In genomic region chr7:93080731-93081430, GRCm38 (mm10) we compare ENCODE assay signal across 8 mouse cellular contexts. TPM values are rescaled to one million over a fixed set of nuclear protein-coding genes. Genes with fewer than 3 reads are reported as not detected.
DNase-seq lines count a peak whose midpoint lies in the region; ATAC-seq lines count a peak whose summit lies in the region.

No protein-coding gene starts in this region.

- H3K27ac ChIP-seq in embryonic facial prominence, embryonic 10.5 days (replicated peaks): peak overlapping the region; percentile 88
- peak overlapping the region; percentile 86 for H3K27ac ChIP-seq in hindbrain, embryonic 13.5 days
- H3K27ac ChIP-seq in midbrain, embryonic 13.5 days: peak overlapping the region; percentile 90

- H3K9me3 ChIP-seq in embryonic facial prominence, embryonic 10.5 days: no peaks in the 10 kb centered on the region
- no peaks in the 10 kb centered on the region for H3K9me3 ChIP-seq in hindbrain, embryonic 13.5 days
- no peaks in the 10 kb centered on the region for H3K9me3 ChIP-seq in midbrain, embryonic 13.5 days

- peaks cover 44% of the 10 kb centered on the region for H3K4me1 ChIP-seq in embryonic facial prominence, embryonic 10.5 days
- H3K4me1 ChIP-seq in hindbrain, embryonic 13.5 days (replicated peaks): peaks cover 36% of the 10 kb centered on the region
- H3K4me1 ChIP-seq in midbrain, embryonic 13.5 days (replicated peaks): peaks cover 59% of the 10 kb centered on the region

- peaks cover 36% of the 10 kb centered on the region for H3K27me3 ChIP-seq in embryonic facial prominence, embryonic 10.5 days (replicated peaks; ENCODE audit: low read depth, poor library complexity, severe bottlenecking)
- 0 out of 2 replicates have a peak, but pooled peaks cover 5% of the 10 kb centered on the region for H3K27me3 ChIP-seq in hindbrain, embryonic 13.5 days
- no peaks in the 10 kb centered on the region for H3K27me3 ChIP-seq in midbrain, embryonic 13.5 days

- peak overlapping the region; percentile 79 for H3K4me2 ChIP-seq in hindbrain, embryonic 13.5 days
- H3K4me2 ChIP-seq in midbrain, embryonic 13.5 days (replicated peaks): peak overlapping the region; percentile 87

- ATAC-seq in hindbrain, embryonic 13.5 days (ENCODE audit: low FRiP score): peak; percentile 47
- ATAC-seq in midbrain, embryonic 13.5 days: peak; percentile 31

- WGBS in embryonic facial prominence, embryonic 10.5 days: under 1% methylated on average over 45 of the region's 45 CpGs
- WGBS in hindbrain, embryonic 13.5 days: under 1% methylated on average over 45 of the region's 45 CpGs
- WGBS in midbrain, embryonic 13.5 days: under 1% methylated on average over 45 of the region's 45 CpGs

- H3K36me3 ChIP-seq in embryonic facial prominence, embryonic 10.5 days (replicated peaks): no peaks in the 10 kb centered on the region
- H3K36me3 ChIP-seq in hindbrain, embryonic 13.5 days: no peaks in the 10 kb centered on the region
- no peaks in the 10 kb centered on the region for H3K36me3 ChIP-seq in midbrain, embryonic 13.5 days

- H3K4me3 ChIP-seq in embryonic facial prominence, embryonic 10.5 days: peak overlapping the region; percentile 64
- peak overlapping the region; percentile 91 for H3K4me3 ChIP-seq in hindbrain, embryonic 13.5 days
- peak overlapping the region; percentile 82 for H3K4me3 ChIP-seq in midbrain, embryonic 13.5 days (replicated peaks)

- DNase-seq in cerebellum, adult 11-12 months: peak; percentile 41
- DNase-seq in cerebellum, adult 11 months: no peak
- DNase-seq in 3134 (ENCODE audit: extremely low read depth, insufficient read length, low spot score): peak; percentile 10
- peak; percentile 55 for DNase-seq in embryonic facial prominence, embryonic 10.5 days (ENCODE audit: low spot score)
- no peak for DNase-seq in layer of hippocampus, adult 8-10 months (ENCODE audit: low spot score in 2 of 2)
- DNase-seq in left cerebral cortex, adult 9 months (ENCODE audit: low spot score in 2 of 2): no peak

- H3K9ac ChIP-seq in hindbrain, embryonic 13.5 days: peak overlapping the region; percentile 95
- H3K9ac ChIP-seq in midbrain, embryonic 13.5 days (replicated peaks): peak overlapping the region; percentile 86

RNA-seq across cellular contexts. Expression of gene Fam181b, which starts 1.2 kb away (rescaled TPM):
- 7.2 and 11.4 TPM in 2 replicates for polyA plus RNA-seq in embryonic facial prominence, embryonic 10.5 days (2016; fragmentation: Nextera tagmentation; extraction: Ambion mirVana)
- polyA plus RNA-seq in hindbrain, embryonic 13.5 days (2015; fragmentation: Nextera tagmentation; extraction: Ambion mirVana): 36.3 and 42.4 TPM in 2 replicates
- polyA plus RNA-seq in midbrain, embryonic 13.5 days (2015; fragmentation: Nextera tagmentation; extraction: Ambion mirVana): 27.5 and 37.5 TPM in 2 replicates
- 10 to 100 TPM; 16.6 to 21.8 (median 19.6) TPM for total RNA-seq in layer of hippocampus, adult 8-10 months (2022)

Comparison
In these comparisons a context has a peak if more than half of its experiments do, and no peak if none do; other contexts are left out.
1. DNase-seq: peak in cerebellum, adult 11-12 months (single experiment), 3134 (single experiment) and embryonic facial prominence, embryonic 10.5 days (single experiment); none in cerebellum, adult 11 months (single experiment), layer of hippocampus, adult 8-10 months (0 of 2) and left cerebral cortex, adult 9 months (0 of 2).
2. Peak in every context shown above with its lines, with median percentiles within 50 percentile points of each other: H3K27ac ChIP-seq and H3K4me3 ChIP-seq.